Mouse (Mus musculus) pancreas, adult 10 weeks (tissue): Measurements from ENCODE around the gene A930017K11Rik. TPM values are rescaled to one million over a fixed set of nuclear protein-coding genes. Genes with fewer than 3 reads are reported as not detected.

Source experiments
- polyA plus RNA-seq: library from polyadenylated mRNA; stranded (reverse); fragments of 350-450 nt; fragmentation: Illumina TruSeq; extraction: RNeasy Lipid Tissue Mini Kit (QIAGEN cat#74804); gene quantifications from one replicate; pipeline ENCODE4 v1.2.3, GENCODE M21; 2015; ENCODE audit warnings: low read depth, low replicate concordance; ENCODE audit not compliant: insufficient read depth

A930017K11Rik gene
- not detected for polyA plus RNA-seq

GRCm38 (mm10) chr17:25951803-25952623, at the start of gene A930017K11Rik:
Gene A930017K11Rik (minus strand): TSS chr17:25952565.

GRCm38 (mm10) chr17:25985306-25986294, 33.2 kb upstream of the A930017K11Rik start, which contains the start of gene Capn15:
Gene Capn15 (minus strand): TSS chr17:25985796.

GRCm38 (mm10) chr17:25944366-25945163, 7.8 kb downstream of the A930017K11Rik start, which contains the start of the genes Pigq and Nhlrc4:
Gene Pigq (minus strand): TSS chr17:25944936.
Gene Nhlrc4 (minus strand): TSS chr17:25944961.

DNA sequence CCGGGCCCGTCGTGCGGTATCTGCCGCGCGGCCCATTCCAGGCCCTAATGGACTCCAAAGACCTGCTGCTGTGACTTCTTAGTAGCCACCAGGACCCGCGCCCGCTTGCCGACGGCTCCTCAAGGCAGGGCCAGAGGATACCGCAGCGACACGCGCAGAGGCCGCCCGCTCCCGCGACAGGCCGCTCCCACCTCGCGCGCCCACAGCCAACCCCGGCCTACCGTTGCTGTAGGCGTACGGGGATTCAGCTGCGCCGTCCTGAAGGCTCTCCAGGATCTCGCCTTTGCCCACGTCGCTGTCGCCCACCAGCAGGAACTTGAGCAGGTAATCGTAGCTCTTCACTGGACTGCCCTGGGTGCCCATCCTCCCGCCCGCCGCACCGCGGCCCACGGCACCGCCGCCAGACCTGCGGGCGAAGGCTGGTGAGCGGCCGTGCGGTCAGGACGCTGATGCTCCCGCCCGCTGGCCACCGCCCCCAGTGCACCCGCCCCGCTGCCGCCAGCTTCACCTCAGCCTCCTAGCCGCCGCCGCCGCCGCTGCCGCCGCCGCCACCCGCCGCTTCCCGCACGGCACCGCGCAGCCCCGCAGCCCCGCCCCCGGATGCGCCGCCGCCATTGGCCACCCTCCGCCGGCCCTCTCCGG, 33.1 kb downstream of the A930017K11Rik start, which contains the start of gene Rab40c:
Gene Rab40c, minus strand, starts transcription at position 584 of the 642 bp plus-strand sequence.

Other genes starting within 250 kb of the A930017K11Rik start
- gene Gng13, start 235.4 kb downstream of the A930017K11Rik start, polyA plus RNA-seq, result not detected
- 1.3 TPM for gene Chtf18, start 225.1 kb downstream of the A930017K11Rik start, polyA plus RNA-seq
- 4.7 TPM for gene Rpusd1, start 224.9 kb downstream of the A930017K11Rik start, polyA plus RNA-seq
- gene Mslnl, start 216.5 kb downstream of the A930017K11Rik start, polyA plus RNA-seq, result not detected
- 29.2 TPM for gene Msln, start 198.2 kb downstream of the A930017K11Rik start, polyA plus RNA-seq
- gene Narfl, start 178.8 kb downstream of the A930017K11Rik start, polyA plus RNA-seq, result 9.7 TPM
- 9.3 TPM for gene Haghl, start 166.9 kb downstream of the A930017K11Rik start, polyA plus RNA-seq
- not detected for gene Ccdc78, start 166.0 kb downstream of the A930017K11Rik start, polyA plus RNA-seq
- gene Fam173a, start 159.7 kb downstream of the A930017K11Rik start, polyA plus RNA-seq, result 35.5 TPM
- not detected for gene AC134908.4, start 156.9 kb downstream of the A930017K11Rik start, polyA plus RNA-seq
- 7.6 TPM for gene Metrn, start 155.4 kb downstream of the A930017K11Rik start, polyA plus RNA-seq
- 9.7 TPM for gene Fbxl16, start 143.5 kb downstream of the A930017K11Rik start, polyA plus RNA-seq
- gene Wdr24, start 128.9 kb downstream of the A930017K11Rik start, polyA plus RNA-seq, result 5.2 TPM
- 31.5 TPM for gene Jmjd8, start 123.7 kb downstream of the A930017K11Rik start, polyA plus RNA-seq
- gene Stub1, start 119.2 kb downstream of the A930017K11Rik start, polyA plus RNA-seq, result 46.1 TPM
- 2.8 TPM for gene Rhbdl1, start 115.3 kb downstream of the A930017K11Rik start, polyA plus RNA-seq
- gene Gm20683, start 110.8 kb downstream of the A930017K11Rik start, polyA plus RNA-seq, result 4.0 TPM
- gene Rhot2, start 107.7 kb downstream of the A930017K11Rik start, polyA plus RNA-seq, result 10.2 TPM
- gene Wdr90, start 91.1 kb downstream of the A930017K11Rik start, polyA plus RNA-seq, result 13.6 TPM
- 44.5 TPM for gene Mcrip2, start 83.8 kb downstream of the A930017K11Rik start, polyA plus RNA-seq
- gene Mettl26, start 77.5 kb downstream of the A930017K11Rik start, polyA plus RNA-seq, result 26.2 TPM
- 1.3 TPM for gene Wfikkn1, start 71.7 kb downstream of the A930017K11Rik start, polyA plus RNA-seq
- 5.7 TPM for gene Rab40c, start 32.8 kb downstream of the A930017K11Rik start, polyA plus RNA-seq
- 18.6 TPM for gene Pigq, start 7.6 kb downstream of the A930017K11Rik start, polyA plus RNA-seq
- gene Nhlrc4, start 7.6 kb downstream of the A930017K11Rik start, polyA plus RNA-seq, result not detected
- 8.6 TPM for gene Capn15, start 33.2 kb upstream of the A930017K11Rik start, polyA plus RNA-seq
- gene Rab11fip3, start 117.0 kb upstream of the A930017K11Rik start, polyA plus RNA-seq, result 6.4 TPM
- gene Decr2, start 137.8 kb upstream of the A930017K11Rik start, polyA plus RNA-seq, result 6.9 TPM
- 3.6 TPM for gene Nme4, start 143.0 kb upstream of the A930017K11Rik start, polyA plus RNA-seq
- gene Tmem8, start 160.7 kb upstream of the A930017K11Rik start, polyA plus RNA-seq, result 21.1 TPM
- 25.2 TPM for gene Mrpl28, start 170.9 kb upstream of the A930017K11Rik start, polyA plus RNA-seq
- gene Axin1, start 186.1 kb upstream of the A930017K11Rik start, polyA plus RNA-seq, result 6.6 TPM
- 3,282 TPM for gene Pdia2, start 246.5 kb upstream of the A930017K11Rik start, polyA plus RNA-seq